Mouse (Mus musculus): ENCODE measurements around the gene Dusp12. TPM values are rescaled to one million over a fixed set of nuclear protein-coding genes. Genes with fewer than 3 reads are reported as not detected.

Dusp12 gene
- polyA plus RNA-seq, 1 experiment: 19.0 TPM

DNA sequence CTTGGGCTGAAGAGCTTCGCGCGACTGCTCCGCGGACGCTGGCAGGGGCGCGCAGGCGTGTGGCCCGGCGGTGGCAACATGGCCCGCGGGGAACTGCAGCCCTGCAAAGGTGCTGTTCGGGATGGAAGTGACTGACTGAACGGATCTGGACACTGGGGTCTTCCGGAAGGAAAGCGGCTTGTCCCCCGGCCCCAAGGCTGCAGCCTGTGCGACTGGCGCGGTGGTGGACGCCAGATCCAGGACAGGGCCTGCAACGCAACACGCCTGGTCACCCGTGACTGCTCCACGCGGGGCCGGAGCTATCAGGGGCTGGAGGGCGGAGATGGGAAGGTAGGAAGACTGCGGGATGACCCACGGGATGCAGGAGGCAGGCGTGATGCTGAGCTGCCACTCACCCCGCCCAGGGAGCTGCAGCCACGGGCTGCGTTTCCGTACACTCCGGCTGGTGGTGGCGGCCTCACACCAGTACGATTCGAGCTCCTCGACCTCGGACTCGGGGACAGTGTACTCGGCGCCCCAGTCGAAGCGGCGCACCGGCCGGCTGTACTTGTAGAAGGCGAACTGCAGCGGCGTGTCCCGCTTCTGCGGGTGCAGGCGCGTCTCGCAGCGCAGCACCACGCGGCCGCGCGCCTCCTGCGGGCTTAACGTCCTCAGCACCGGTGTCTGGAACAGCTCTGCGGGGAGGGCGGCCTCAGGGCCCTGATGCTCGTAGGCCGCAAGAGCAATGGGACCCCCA is 22.3 kb upstream of the Dusp12 start:
- TF ChIP-seq GATA1 (IDR thresholded peaks at IDR 0.05; ENCODE audit: low read length): no peak

DNA sequence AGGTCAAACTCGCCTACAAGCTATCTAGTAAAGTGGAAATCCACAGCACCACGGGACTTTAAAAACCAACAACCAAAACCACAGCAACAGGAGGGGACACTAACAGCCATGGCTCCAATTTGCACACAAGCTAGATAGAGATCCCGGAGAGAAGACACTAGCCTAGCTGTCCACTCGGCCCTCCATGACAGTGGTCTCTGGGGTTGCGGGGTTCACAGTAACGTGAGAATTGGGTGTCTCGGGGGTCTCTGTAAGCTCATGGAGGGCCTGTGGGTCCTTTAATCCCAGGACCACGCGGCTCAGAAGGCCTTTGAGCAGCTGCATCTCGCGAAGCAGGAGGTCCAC is 21.7 kb upstream of the Dusp12 start:
- TF ChIP-seq GATA1 (IDR thresholded peaks at IDR 0.05; ENCODE audit: low read length): no peak

DNA sequence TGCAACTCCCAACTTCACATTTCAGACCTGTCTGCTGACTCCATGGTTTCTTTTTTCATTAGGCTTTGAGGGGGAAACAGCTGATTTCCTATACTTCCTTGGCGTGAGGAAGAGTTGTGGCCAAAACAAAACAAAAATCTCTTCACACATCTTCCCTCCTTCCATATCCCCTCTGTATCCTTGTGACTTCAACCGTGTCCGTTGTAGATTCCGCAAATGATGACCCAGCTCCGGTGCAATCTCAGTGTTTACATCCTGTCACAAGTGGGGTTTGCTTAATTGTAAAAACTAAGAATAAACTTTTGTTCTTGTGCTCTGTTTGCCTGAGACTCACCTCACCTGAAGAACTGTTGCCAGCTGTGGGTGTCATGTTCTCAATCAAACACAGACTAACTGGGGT is 18.1 kb upstream of the Dusp12 start:
- no peak for TF ChIP-seq GATA1 (IDR thresholded peaks at IDR 0.05; ENCODE audit: low read length)

DNA sequence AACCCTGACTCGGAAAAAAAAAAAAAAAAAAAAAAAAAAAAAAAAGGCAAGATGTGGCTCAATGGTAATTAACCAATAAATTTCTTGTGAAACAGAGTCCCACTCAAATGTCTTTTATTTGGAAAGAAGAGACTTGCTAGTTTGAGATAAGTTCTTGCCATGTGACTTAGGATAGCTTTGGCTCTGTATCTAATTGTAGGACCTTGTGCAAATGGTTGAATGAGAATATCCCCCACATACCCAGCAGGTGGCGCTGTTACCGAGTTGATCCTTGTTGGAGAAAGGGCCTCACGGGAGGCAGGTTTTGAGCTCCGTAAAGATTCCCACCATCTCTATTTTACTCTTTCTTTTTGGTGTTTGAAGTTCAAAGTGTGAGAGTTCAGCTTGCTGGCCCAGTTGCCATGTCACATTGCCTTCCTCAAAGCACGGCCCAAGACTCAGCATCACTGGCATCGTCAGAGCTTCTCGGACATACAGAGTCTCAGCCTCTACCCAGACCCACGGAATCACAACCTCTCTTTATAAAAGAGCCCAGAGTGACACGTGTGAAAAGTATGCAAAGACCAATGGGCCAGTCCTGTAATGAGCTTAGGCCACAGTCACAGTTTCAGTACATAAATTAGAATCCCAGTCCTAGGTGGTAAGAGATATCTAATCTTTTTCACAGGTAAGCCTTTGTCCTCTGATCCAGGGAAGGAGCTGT is 16.3 kb upstream of the Dusp12 start:
- no peak for TF ChIP-seq GATA1 (IDR thresholded peaks at IDR 0.05; ENCODE audit: low read length)

DNA sequence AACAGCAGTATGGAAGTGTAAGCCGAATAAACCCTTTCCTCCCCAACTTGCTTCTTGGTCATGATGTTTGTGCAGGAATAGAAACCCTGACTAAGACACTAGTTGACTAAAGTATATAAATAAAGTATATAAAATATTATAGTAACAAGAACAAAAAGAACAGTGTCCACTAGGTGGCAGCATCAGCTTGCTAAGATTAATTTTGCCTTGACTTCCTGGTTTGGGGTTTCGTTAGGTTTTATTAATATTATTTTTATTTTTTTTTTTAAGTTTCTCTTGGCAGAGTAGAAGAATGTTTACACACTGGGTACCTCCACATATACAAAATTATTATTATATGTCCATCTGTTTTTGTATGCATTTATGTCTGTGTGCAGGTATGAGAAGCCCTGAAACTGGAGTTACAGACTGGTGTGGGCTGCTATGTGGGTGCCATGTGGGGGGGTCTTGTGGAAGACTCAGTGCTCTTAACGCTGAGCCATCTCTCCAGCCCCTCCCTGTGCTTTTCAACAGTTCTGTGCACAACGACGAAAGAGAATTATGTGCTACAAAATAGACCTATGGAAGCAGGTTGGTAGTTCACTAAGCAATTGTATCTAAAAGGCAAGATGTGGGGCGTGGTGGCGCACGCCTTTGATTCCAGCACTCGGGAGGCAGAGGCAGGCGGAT is 15.6 kb upstream of the Dusp12 start:
- no peak for TF ChIP-seq GATA1 (IDR thresholded peaks at IDR 0.05; ENCODE audit: low read length)

DNA sequence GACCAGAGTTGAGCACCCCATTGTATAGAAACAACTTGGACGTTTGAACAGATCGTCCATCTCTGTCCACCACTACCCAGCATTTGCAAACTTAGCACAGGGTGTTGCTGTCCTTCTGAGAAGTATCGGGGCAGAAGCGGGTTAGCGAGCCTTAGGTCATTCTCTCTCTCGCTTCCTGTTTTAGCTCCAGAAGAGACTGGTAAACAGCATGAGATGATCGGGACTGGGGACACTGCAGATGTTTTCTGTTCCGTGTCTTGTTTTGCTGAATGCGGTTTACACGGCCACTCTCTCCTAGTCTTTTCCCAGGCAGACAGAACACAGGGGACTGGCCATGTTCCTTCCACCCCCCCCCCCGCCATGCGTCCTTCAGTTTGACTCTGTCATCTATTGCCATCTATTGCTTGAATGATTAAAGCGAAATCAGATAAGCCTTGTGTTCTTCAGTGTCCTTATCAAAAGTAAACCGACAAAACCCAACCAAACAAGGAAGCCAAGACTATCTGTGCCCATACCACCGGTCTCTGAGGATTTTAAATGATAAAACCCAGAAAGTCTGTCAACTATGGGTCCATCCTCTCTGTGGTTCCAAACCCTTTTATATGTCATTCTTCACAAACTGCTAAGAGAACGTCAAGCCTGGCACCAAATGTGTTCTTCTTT is 13.2 kb upstream of the Dusp12 start:
- no peak for TF ChIP-seq GATA1 (IDR thresholded peaks at IDR 0.05; ENCODE audit: low read length)

DNA sequence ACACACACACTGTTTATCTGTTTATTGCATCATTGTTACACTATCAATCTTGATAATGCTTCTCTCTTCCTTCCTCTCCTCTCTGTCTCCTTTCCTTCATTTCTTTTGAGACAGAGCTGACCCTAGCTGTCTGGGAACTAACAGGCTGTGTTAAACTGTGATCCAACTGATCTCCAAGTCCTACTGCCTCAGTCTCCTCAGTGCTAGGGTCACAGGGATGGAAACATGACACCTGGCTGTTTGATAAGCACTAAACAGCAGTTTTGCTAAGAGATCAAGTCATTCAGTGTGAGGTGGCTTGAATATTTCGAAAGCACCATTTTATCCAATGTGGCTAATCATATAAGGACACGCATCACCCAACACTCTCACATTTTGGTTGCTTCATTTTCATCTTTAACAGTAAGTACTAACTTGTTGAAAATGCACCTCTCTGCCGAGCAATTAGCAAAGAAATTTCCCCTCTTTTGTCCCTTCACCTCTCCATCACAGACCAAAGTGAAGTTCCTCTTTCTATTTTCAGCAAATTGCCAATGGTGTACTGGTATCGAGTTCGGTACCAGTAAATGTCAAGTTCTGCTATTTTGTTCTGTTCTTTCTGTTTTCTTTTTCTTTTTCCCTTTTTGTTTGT is 11.4 kb upstream of the Dusp12 start:
- no peak for TF ChIP-seq GATA1 (IDR thresholded peaks at IDR 0.05; ENCODE audit: low read length)

DNA sequence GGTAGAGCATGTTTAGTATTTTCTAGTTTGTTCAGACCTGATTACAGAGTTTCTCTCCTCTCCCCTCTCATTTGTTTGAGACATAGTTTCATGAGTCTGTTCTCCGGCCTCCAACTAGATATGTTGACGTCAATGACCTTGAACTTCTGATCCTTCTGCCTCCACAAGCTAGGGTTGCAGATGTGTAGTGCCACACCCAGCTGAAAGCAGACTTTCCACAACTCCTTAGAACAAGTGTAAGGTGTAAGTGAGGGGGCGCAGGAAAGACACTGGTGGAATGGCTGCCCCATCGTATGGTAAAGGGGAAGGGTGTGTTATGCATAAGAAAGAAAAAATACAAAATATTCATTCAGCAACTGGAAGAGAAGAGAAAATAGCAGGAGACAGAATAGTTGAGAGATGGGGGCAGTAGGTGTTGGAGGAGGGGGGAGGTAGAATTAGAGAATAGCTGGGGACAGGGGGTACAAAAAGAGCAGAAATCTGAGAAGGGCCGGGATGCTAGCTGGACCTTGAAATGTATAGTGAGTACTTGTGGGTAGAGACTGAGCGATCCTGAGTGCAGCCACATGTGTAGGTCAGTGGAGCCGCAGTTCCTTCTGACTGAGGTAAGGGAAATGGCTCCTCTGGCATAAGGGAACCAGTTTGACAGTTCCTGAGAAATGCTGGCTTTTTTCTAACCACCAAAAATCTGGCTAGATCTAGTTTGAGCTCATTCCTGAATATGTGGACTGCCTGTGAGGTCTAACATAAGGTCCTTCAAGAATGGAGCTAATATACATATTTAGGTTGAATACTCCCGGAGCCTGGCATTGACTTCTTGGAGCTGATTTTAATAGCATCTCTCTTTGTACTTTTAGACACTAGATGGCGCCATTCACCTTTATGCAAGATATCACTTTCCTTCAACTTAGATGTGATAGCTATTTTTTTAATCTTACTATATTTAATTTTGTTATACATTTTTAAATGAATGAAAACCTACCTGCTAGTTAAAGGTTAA is 9.6 kb upstream of the Dusp12 start:
- TF ChIP-seq GATA1 (IDR thresholded peaks at IDR 0.05; ENCODE audit: low read length): no peak

DNA sequence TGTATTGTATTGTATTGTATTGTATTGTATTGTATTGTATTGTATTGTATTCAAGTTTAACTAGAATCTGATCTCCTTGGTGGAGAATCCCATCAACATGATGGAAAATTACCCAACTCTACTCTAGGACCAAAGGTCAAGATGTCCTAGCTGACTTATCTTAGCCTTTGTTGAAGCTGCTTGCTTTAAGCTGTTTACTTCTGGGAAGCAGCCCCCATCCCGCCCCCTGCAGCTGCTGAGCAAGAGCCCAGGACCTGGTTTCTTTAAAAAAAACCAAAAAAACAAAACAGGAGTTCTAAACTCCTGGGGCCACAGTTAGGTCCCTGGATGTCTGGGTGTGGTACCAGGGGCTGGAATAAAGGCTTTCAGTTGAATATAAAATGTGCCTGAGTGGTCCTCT is 6.9 kb upstream of the Dusp12 start:
- TF ChIP-seq GATA1 (IDR thresholded peaks at IDR 0.05; ENCODE audit: low read length): no peak

DNA sequence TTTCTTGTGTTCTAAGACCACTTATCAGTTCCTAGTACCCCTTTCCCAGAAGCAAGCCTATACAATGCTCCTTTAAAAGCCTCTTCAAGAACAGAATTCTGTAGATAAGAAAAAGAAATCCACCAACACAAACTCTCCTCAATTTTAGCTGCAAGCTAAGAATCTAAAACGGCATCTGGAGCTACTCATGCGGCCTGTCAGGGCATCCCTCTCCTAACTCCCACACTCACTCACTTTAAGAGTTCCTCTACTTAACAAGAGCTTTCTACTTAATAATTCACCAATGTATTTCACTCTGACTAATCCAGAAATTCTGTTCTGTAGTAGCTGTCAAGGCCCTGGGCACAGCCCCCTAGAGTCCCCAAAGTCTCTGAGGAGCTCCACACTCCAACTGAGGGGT is 6.3 kb upstream of the Dusp12 start:
- no peak for TF ChIP-seq GATA1 (IDR thresholded peaks at IDR 0.05; ENCODE audit: low read length)

DNA sequence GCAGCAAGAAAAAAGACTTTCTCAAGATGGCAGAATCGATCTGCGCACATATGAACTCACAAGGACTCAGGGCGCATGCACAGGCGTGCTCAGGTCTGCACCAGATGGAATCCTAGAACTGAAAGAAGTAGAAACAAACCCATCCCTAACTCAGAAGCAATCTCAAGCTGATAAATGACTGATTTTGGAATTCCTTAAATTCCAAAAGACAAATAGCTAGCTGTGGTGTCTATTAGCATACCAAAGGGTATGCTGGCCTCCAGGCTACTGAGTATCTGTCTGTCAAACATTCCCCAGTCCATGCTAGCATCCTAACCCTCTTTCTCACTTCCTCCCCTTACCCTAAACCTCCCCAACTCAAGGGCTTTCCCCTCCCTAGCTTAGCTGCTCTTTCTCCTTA is 4.0 kb upstream of the Dusp12 start:
- TF ChIP-seq GATA1 (IDR thresholded peaks at IDR 0.05; ENCODE audit: low read length): no peak

DNA sequence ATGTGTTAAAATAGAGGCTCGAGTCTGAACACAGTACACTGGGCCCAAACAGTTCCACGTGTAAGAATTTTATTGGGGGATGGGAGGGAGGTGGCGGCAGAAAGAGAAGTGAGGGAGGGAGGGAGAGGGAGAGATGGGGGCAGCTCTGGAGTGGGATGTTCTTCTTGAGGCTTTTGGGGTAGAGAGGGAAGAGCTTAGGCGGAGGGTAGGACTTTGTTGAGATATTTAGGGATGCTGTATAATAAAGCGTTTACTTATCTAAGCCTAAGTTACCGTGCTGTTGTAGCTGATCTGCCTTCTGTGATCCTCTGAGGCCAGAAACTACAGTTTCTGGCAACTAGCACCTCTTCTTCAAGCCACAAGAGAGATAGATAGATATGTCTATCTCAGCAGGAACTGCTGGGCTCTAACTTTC is 711 bp upstream of the Dusp12 start:
- no peak for TF ChIP-seq GATA1 (IDR thresholded peaks at IDR 0.05; ENCODE audit: low read length)

DNA sequence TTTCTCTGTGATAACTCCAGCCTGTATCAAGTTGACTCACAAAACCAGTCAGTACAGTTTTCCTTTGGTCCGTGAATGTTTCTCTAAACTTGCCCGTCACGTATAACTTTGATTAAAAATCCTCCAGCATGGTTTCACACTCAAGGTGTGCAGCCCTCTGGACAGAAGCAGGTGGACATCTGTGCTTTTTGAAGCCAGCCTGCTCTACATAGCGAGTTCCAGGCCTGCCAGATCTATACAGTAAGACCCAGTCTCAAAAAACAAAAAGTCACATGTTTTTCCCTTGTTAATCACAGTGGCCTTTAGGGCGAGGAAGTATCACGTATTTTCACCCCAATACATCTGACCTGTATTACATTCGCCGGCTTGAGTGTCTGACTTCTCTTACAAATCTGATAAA is 950 bp downstream of the Dusp12 start:
- TF ChIP-seq GATA1 (IDR thresholded peaks at IDR 0.05; ENCODE audit: low read length): no peak

DNA sequence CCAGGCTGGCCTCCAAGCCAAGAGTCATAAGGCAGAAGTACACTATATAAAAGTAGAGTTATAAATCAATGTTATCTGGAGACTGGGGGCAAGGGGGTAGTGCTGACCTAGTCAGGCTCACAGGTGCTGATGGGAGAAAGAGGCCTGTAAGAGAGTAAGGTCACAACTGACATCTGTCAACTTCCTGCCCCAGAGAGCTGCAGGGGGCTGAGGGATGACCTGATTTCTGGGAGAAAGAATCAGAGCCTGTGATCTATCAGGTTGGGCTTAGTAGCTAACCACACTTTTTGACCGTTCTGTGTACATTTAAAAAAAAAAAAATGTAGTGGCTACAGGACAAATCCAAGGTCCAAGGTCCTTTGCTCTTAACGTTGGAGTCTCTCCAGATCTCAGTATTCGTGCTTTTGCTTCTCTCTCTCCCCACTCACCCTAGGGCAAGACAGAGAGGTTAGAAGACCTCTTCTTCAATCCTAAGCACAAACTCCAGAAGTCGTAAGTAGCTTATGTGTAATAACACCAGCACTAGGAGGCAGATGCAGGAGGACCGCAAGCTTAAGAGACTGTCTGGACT is 2.3 kb downstream of the Dusp12 start:
- TF ChIP-seq GATA1 (IDR thresholded peaks at IDR 0.05; ENCODE audit: low read length): no peak

Measured in G1E-ER4 (cell line).